Comparison of ENCODE assay signal across 26 mouse cellular contexts in the genomic region with DNA sequence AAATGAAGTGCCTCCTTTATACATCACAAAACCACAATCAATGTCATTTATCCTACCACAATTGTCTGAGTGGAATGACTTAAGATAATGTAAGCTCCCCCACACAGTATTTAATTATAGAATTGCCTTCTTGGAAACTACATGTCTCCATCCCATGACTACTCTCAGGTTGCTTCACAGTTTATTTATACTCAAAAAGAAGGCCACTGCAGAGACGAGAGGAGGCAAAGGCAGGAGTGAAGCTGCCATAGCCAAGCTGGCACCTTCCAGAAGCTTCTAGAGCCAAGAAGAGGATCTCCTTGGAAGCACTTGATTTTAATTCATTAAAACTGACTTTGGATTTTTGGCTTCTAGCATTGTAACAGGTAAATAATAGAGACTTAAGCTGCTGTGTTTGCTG.
"Had no signal": no experiment of that assay in that cellular context is flagged by ENCODE, and none has a peak within 500 bp of the region (broad histone marks: within the 10 kb centered on the region; RNA-seq: fewer than 3 reads in every experiment).

No protein-coding gene starts in this region.

- DNase-seq: gastrocnemius, postnatal 10 days; gastrocnemius, postnatal 36 days; heart, adult 18-20 months; heart, postnatal 10 days; heart, postnatal 4 days; kidney, adult 18-20 months; kidney, adult 8-10 months; kidney, postnatal 10 days; kidney, postnatal 25 days; kidney, postnatal 4 days; liver; liver, embryonic 13.5 days had no signal

- H3K27me3 ChIP-seq: heart, embryonic 12.5 days; hindbrain, embryonic 12.5 days; intestine, embryonic 15.5 days; limb, embryonic 12.5 days; liver, embryonic 13.5 days had no signal

- H3K36me3 ChIP-seq: heart, embryonic 10.5 days; heart, embryonic 12.5 days; hindbrain, embryonic 10.5 days; hindbrain, embryonic 12.5 days; intestine, embryonic 15.5 days; limb, embryonic 10.5 days; limb, embryonic 12.5 days; liver, embryonic 13.5 days had no signal

- ATAC-seq: hindbrain, embryonic 16.5 days; inflammation-experienced regulatory T-cells, adult 6 months; intestine, embryonic 15.5 days; intestine, postnatal 0 days had no signal

- H3K4me2 ChIP-seq: heart, embryonic 12.5 days; hindbrain, embryonic 12.5 days; hindbrain, embryonic 14.5 days; intestine, embryonic 15.5 days; limb, embryonic 12.5 days; liver, embryonic 11.5 days; liver, embryonic 13.5 days had no signal

- H3K4me3 ChIP-seq: heart, embryonic 10.5 days; heart, embryonic 12.5 days; hindbrain, embryonic 10.5 days; hindbrain, embryonic 12.5 days; intestine, embryonic 15.5 days; layer of hippocampus, adult 2 months; left cerebral cortex, adult 2 months; limb, embryonic 10.5 days; limb, embryonic 12.5 days; liver, embryonic 13.5 days had no signal
